Comparison of ENCODE assay signal across 7 mouse cellular contexts in the genomic region with DNA sequence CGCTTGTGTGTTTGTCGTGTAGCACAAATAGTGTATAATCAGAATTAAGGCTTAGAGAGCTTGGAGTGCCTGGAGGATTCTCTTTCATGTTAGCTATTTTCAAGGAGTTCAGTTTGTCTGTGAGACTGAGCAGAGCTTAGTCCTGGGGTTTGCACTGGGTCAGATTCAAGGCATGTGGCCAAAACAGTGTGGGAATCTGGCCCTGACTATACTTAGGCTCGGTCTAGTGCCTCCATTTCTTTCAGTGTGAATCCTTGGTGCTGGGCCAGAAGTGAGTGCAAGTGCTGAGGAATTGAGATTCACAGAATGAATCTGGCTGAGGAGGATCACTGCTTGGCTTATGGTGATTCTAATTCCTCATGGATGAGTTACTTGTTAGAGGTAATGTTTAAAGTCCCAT. TPM values are rescaled to one million over a fixed set of nuclear protein-coding genes. Genes with fewer than 3 reads are reported as not detected.
DNase-seq lines count a peak whose midpoint lies in the region; ATAC-seq lines count a peak whose summit lies in the region.

No protein-coding gene starts in this region.

- peaks cover 60% of the 10 kb centered on the region for H3K4me1 ChIP-seq in midbrain, embryonic 13.5 days (replicated peaks)
- H3K4me1 ChIP-seq in midbrain, embryonic 11.5 days (ENCODE audit: control insufficient read depth, insufficient read depth, low read length), result peaks cover 9% of the 10 kb centered on the region
- H3K4me1 ChIP-seq in heart, embryonic 13.5 days, result peaks cover 86% of the 10 kb centered on the region
- H3K4me1 ChIP-seq in midbrain, embryonic 15.5 days, result peaks cover 41% of the 10 kb centered on the region

- H3K9me3 ChIP-seq in midbrain, embryonic 13.5 days, result no peaks in the 10 kb centered on the region
- H3K9me3 ChIP-seq in midbrain, embryonic 11.5 days (ENCODE audit: control insufficient read depth, low read length), result no peaks in the 10 kb centered on the region
- no peaks in the 10 kb centered on the region for H3K9me3 ChIP-seq in heart, embryonic 13.5 days
- no peaks in the 10 kb centered on the region for H3K9me3 ChIP-seq in midbrain, embryonic 15.5 days

- no peak for DNase-seq in midbrain, embryonic 11.5 days (ENCODE audit: low spot score, missing footprints)
- peak; percentile 56 for DNase-seq in cerebellum, adult 9-11 months
- DNase-seq in spleen, adult 12 weeks (ENCODE audit: low spot score), result no peak
- DNase-seq in spleen, postnatal 14 days (ENCODE audit: low spot score in 2 of 2), result no peak

- WGBS in midbrain, embryonic 13.5 days, result 63% methylated on average over 3 of the region's 3 CpGs
- WGBS in midbrain, embryonic 11.5 days, result 69% methylated on average over 3 of the region's 3 CpGs
- WGBS in heart, embryonic 13.5 days, result 30% methylated on average over 3 of the region's 3 CpGs
- 51% methylated on average over 3 of the region's 3 CpGs for WGBS in midbrain, embryonic 15.5 days

- no peaks in the 10 kb centered on the region for H3K27me3 ChIP-seq in midbrain, embryonic 13.5 days
- no peaks in the 10 kb centered on the region for H3K27me3 ChIP-seq in midbrain, embryonic 11.5 days (ENCODE audit: control insufficient read depth, insufficient read depth, low read length)
- H3K27me3 ChIP-seq in heart, embryonic 13.5 days (replicated peaks), result no peaks in the 10 kb centered on the region
- H3K27me3 ChIP-seq in midbrain, embryonic 15.5 days (replicated peaks), result no peaks in the 10 kb centered on the region

- peak; percentile 70; the same call in 1 of the 2 replicates for ATAC-seq in midbrain, embryonic 13.5 days
- no peak for ATAC-seq in midbrain, embryonic 11.5 days (ENCODE audit: low FRiP score)
- ATAC-seq in heart, embryonic 13.5 days (ENCODE audit: extremely low read depth, insufficient number of reproducible peaks, low FRiP score, low TSS enrichment), result no peak
- 0 out of 2 replicates have a peak, but pooled peaks have one; percentile 48 for ATAC-seq in midbrain, embryonic 15.5 days (replicated peaks)

- H3K36me3 ChIP-seq in midbrain, embryonic 13.5 days, result no peaks in the 10 kb centered on the region
- no peaks in the 10 kb centered on the region for H3K36me3 ChIP-seq in midbrain, embryonic 11.5 days (ENCODE audit: control insufficient read depth, insufficient read depth, low read length)
- no peaks in the 10 kb centered on the region for H3K36me3 ChIP-seq in heart, embryonic 13.5 days
- no peaks in the 10 kb centered on the region for H3K36me3 ChIP-seq in midbrain, embryonic 15.5 days (replicated peaks)

- H3K27ac ChIP-seq in midbrain, embryonic 13.5 days, result peak overlapping the region; percentile 7; the same call in 1 of the 2 replicates
- H3K27ac ChIP-seq in midbrain, embryonic 11.5 days (ENCODE audit: low read depth, low read length), result no peak overlapping the region
- peak overlapping the region; percentile 69 for H3K27ac ChIP-seq in heart, embryonic 13.5 days (replicated peaks)
- peak overlapping the region; percentile 26; the same call in 1 of the 2 replicates for H3K27ac ChIP-seq in midbrain, embryonic 15.5 days

- H3K4me3 ChIP-seq in midbrain, embryonic 13.5 days (replicated peaks), result no peak overlapping the region
- H3K4me3 ChIP-seq in midbrain, embryonic 11.5 days (ENCODE audit: low read depth, low read length), result no peak overlapping the region
- H3K4me3 ChIP-seq in heart, embryonic 13.5 days, result no peak overlapping the region
- no peak overlapping the region for H3K4me3 ChIP-seq in midbrain, embryonic 15.5 days

- no peak overlapping the region for H3K9ac ChIP-seq in midbrain, embryonic 13.5 days (replicated peaks)
- H3K9ac ChIP-seq in midbrain, embryonic 11.5 days (ENCODE audit: low read length), result no peak overlapping the region
- H3K9ac ChIP-seq in heart, embryonic 13.5 days, result peak overlapping the region; percentile 33; the same call in 1 of the 2 replicates
- no peak overlapping the region for H3K9ac ChIP-seq in midbrain, embryonic 15.5 days

- H3K4me2 ChIP-seq in midbrain, embryonic 13.5 days (replicated peaks), result no peak overlapping the region
- H3K4me2 ChIP-seq in midbrain, embryonic 11.5 days, result no peak overlapping the region
- 0 out of 2 replicates have a peak overlapping the region, but pooled peaks have one; percentile 1 for H3K4me2 ChIP-seq in heart, embryonic 13.5 days
- no peak overlapping the region for H3K4me2 ChIP-seq in midbrain, embryonic 15.5 days

RNA-seq across cellular contexts. Expression of a gene that starts 6.5 kb away (rescaled TPM):
- 20.0 and 22.8 TPM in 2 replicates for polyA plus RNA-seq in midbrain, embryonic 13.5 days (2015; fragmentation: Nextera tagmentation; extraction: Ambion mirVana)
- 28.3 and 30.4 TPM in 2 replicates for polyA plus RNA-seq in midbrain, embryonic 11.5 days (2014; fragmentation: Nextera tagmentation; extraction: Ambion mirVana)
- polyA plus RNA-seq in heart, embryonic 13.5 days (2015; fragmentation: Nextera tagmentation; extraction: Ambion mirVana), result 15.0 and 16.1 TPM in 2 replicates
- 20.1 and 21.6 TPM in 2 replicates for polyA plus RNA-seq in midbrain, embryonic 15.5 days (2015; fragmentation: Nextera tagmentation; extraction: Ambion mirVana)

Comparison
In these comparisons a context has a peak if more than half of its experiments do, and no peak if none do; other contexts are left out.
1. ATAC-seq: peak in midbrain, embryonic 13.5 days (single experiment) and midbrain, embryonic 15.5 days (single experiment); none in midbrain, embryonic 11.5 days (single experiment) and heart, embryonic 13.5 days (single experiment).